Comparison of ENCODE assay signal across 16 mouse cellular contexts in genomic region chr11:108625546-108626232, GRCm38 (mm10).
DNase-seq lines count a peak whose midpoint lies in the region; ATAC-seq and TF ChIP-seq lines count a peak whose summit lies in the region.
"Had no signal": no experiment of that assay in that cellular context is flagged by ENCODE, and none has a peak within 500 bp of the region (broad histone marks: within the 10 kb centered on the region; RNA-seq: fewer than 3 reads in every experiment).

No protein-coding gene starts in this region.

- no peak overlapping the region for H3K4me3 ChIP-seq in liver, embryonic 14.5 days (ENCODE audit: insufficient read depth in 1 of 2, low read depth in 2 of 2, low read length in 2 of 2)
- H3K4me3 ChIP-seq in E14TG2a.4 (replicated peaks; ENCODE audit: low read length) = no peak overlapping the region
- H3K4me3 ChIP-seq: layer of hippocampus, adult 2 months; midbrain, embryonic 12.5 days had no signal

- 54% methylated on average over 5 of the region's 5 CpGs for WGBS in liver, embryonic 14.5 days (ENCODE audit: insufficient replicate concordance)

- CTCF ChIA-PET in Patski (lab: Charles Lee) = interaction anchor here (0.8 to 1.3 kb wide), 4 partner anchors 8 to 25 kb away, joined by 3 to 5 read pairs (median 3); no protein-coding TSS in a partner anchor

- no peaks in the 10 kb centered on the region for H3K27me3 ChIP-seq in liver, embryonic 14.5 days (ENCODE audit: control insufficient read depth, insufficient read depth, low read length)
- H3K27me3 ChIP-seq in E14TG2a.4 (ENCODE audit: insufficient read depth, low read length) = no peaks in the 10 kb centered on the region
- H3K27me3 ChIP-seq in Patski = no peaks in the 10 kb centered on the region
- H3K27me3 ChIP-seq: midbrain, embryonic 12.5 days had no signal

- in situ Hi-C loops in Patski (cut with MboI; ENCODE audit: low pct_unique_long_range_greater_than_20kb) = no loop called here

- peak; percentile 19; the same call in 1 of the 2 replicates for TF ChIP-seq CTCF in liver, embryonic 14.5 days (IDR thresholded peaks at IDR 0.05; ENCODE audit: low read depth)
- 0 out of 2 replicates have a peak, but pooled peaks have one; percentile 25 for TF ChIP-seq CTCF in E14TG2a.4 (conservative IDR thresholded peaks at IDR 0.05; ENCODE audit: low read length)
- peak; percentile 34 for TF ChIP-seq CTCF in Patski (IDR thresholded peaks at IDR 0.05)

- H3K36me3 ChIP-seq in liver, embryonic 14.5 days (replicated peaks; ENCODE audit: control insufficient read depth, insufficient read depth, low read depth) = no peaks in the 10 kb centered on the region
- no peaks in the 10 kb centered on the region for H3K36me3 ChIP-seq in E14TG2a.4 (ENCODE audit: insufficient read depth, low read length)
- H3K36me3 ChIP-seq: midbrain, embryonic 12.5 days had no signal

- POLR2A ChIA-PET in Patski (lab: Charles Lee) = no interaction called here

- no peak for DNase-seq in liver, embryonic 14.5 days (ENCODE audit: low read depth in 3 of 3, low spot score in 3 of 3)
- DNase-seq in liver (no peak), Patski (ENCODE audit: low read depth, low spot score) (no peak), MN1 (ENCODE audit: low spot score) (no peak)
- peak; percentile 76 to 86 for DNase-seq in adrenal gland, postnatal 36 days
- DNase-seq in layer of hippocampus, postnatal 25 days (ENCODE audit: extremely low spot score in 1 of 2, low spot score in 1 of 2) = no peak
- DNase-seq: cerebellum, adult 2 months; embryo, embryonic 11 days; kidney, adult 9 months; lung, postnatal 10 days; retina, postnatal 1 day had no signal

- H3K27ac ChIP-seq in liver, embryonic 14.5 days = no peak overlapping the region
- H3K27ac ChIP-seq: hindbrain, embryonic 14.5 days; layer of hippocampus, adult 2 months; midbrain, embryonic 12.5 days had no signal

- no peaks in the 10 kb centered on the region for H3K9me3 ChIP-seq in liver, embryonic 14.5 days (ENCODE audit: control insufficient read depth, low read length)
- no peaks in the 10 kb centered on the region for H3K9me3 ChIP-seq in E14TG2a.4 (ENCODE audit: low read length)
- H3K9me3 ChIP-seq: midbrain, embryonic 12.5 days had no signal

- no peak for ATAC-seq in liver, embryonic 14.5 days (ENCODE audit: insufficient read depth)
- ATAC-seq in Patski = no peak
- ATAC-seq in megakaryocyte, adult 5-6 weeks (ENCODE audit: poor library complexity, severe bottlenecking) = no peak

- no peak for TF ChIP-seq EP300 in liver, embryonic 14.5 days (IDR thresholded peaks at IDR 0.05; ENCODE audit: low read depth)

- no peaks in the 10 kb centered on the region for H3K4me1 ChIP-seq in liver, embryonic 14.5 days (replicated peaks; ENCODE audit: control insufficient read depth in 2 of 2, insufficient read depth in 2 of 2, low read length in 1 of 2)
- no peaks in the 10 kb centered on the region for H3K4me1 ChIP-seq in E14TG2a.4 (replicated peaks; ENCODE audit: low read depth, low read length)

- no peak overlapping the region for H3K4me2 ChIP-seq in liver, embryonic 14.5 days (ENCODE audit: low read depth)
- H3K4me2 ChIP-seq: hindbrain, embryonic 14.5 days; midbrain, embryonic 12.5 days had no signal

- no peak overlapping the region for H3K9ac ChIP-seq in liver, embryonic 14.5 days (replicated peaks)
- H3K9ac ChIP-seq: hindbrain, embryonic 14.5 days; midbrain, embryonic 12.5 days had no signal

Comparison
In these comparisons a context has a peak if more than half of its experiments do, and no peak if none do; other contexts are left out.
1. DNase-seq: peak in adrenal gland, postnatal 36 days (2 of 2); none in liver, embryonic 14.5 days (0 of 3), liver (single experiment), Patski (single experiment), layer of hippocampus, postnatal 25 days (0 of 2) and MN1 (single experiment).
2. Peak in every context shown above with its lines, with median percentiles within 50 percentile points of each other: CTCF ChIP-seq.